Mouse (Mus musculus) small intestine, adult 2 months (tissue): ENCODE results near the gene Pbsn.

Experiments used
- CTCF ChIP-seq: fragments of 200-500 bp; IDR thresholded peaks from 2 replicates; pipeline ENCODE4 v1.5.1; 2012; ENCODE audit warnings: low read depth, mild to moderate bottlenecking, control low read depth, inconsistent platforms, low read length, moderate library complexity, mixed read lengths; ENCODE audit not compliant: insufficient replicate concordance, insufficient read length; ENCODE audit errors: extremely low read depth
- POLR2A ChIP-seq: fragments of 200-500 bp; IDR thresholded peaks from 2 replicates; pipeline ENCODE4 v1.6.1; 2012; ENCODE audit warnings: low read depth, mild to moderate bottlenecking, control low read depth, inconsistent platforms, low read length, moderate library complexity

- TF ChIP-seq CTCF (no peak), POLR2A (no peak)
These were observed 55.6 kb downstream of the Pbsn start for GRCm38 (mm10) chrX:77797801-77798200.
